8 mouse cellular contexts compared by ENCODE assay signal in the genomic region with DNA sequence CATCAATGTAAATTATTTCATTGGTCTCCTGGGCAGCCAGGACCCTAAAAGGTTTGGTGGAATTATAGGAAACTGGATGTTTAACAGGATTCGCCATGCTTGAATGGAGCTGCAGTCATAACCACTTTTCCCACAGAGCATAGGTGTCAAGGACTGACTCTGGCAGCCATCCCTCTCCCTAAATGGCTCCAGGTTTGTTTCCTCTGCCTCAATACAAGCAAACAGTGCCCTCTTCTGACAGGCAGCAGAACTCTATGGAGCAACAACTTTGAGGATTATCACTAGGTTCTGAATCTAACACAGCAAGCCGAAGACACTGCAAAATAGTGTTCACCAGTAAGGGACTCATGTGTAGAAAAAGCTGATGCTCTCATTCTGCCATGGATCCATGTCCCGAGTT.
DNase-seq lines count a peak whose midpoint lies in the region; ATAC-seq lines count a peak whose summit lies in the region.

No protein-coding gene starts in this region.

- no peaks in the 10 kb centered on the region for H3K27me3 ChIP-seq in heart, embryonic 12.5 days (replicated peaks)
- H3K27me3 ChIP-seq in hindbrain, embryonic 10.5 days (ENCODE audit: insufficient read depth, poor library complexity, severe bottlenecking) = no peaks in the 10 kb centered on the region
- H3K27me3 ChIP-seq in midbrain, embryonic 12.5 days = no peaks in the 10 kb centered on the region

- H3K9ac ChIP-seq in heart, embryonic 12.5 days = no peak overlapping the region
- no peak overlapping the region for H3K9ac ChIP-seq in midbrain, embryonic 12.5 days (replicated peaks)

- H3K4me3 ChIP-seq in heart, embryonic 12.5 days = no peak overlapping the region
- H3K4me3 ChIP-seq in hindbrain, embryonic 10.5 days = no peak overlapping the region
- H3K4me3 ChIP-seq in midbrain, embryonic 12.5 days = no peak overlapping the region

- no peaks in the 10 kb centered on the region for H3K36me3 ChIP-seq in heart, embryonic 12.5 days
- H3K36me3 ChIP-seq in hindbrain, embryonic 10.5 days = no peaks in the 10 kb centered on the region
- no peaks in the 10 kb centered on the region for H3K36me3 ChIP-seq in midbrain, embryonic 12.5 days

- no peak overlapping the region for H3K27ac ChIP-seq in heart, embryonic 12.5 days (ENCODE audit: poor library complexity, severe bottlenecking)
- H3K27ac ChIP-seq in hindbrain, embryonic 10.5 days = no peak overlapping the region
- H3K27ac ChIP-seq in midbrain, embryonic 12.5 days (replicated peaks) = no peak overlapping the region

- peak; percentile 89 for DNase-seq in heart, adult 11 months
- DNase-seq in ZHBTc4 (ENCODE audit: low read depth, low spot score) = peak; percentile 27
- peak; percentile 61 for DNase-seq in embryo, embryonic 10.5 days (ENCODE audit: low spot score)
- DNase-seq in hindbrain, embryonic 10.5 days (ENCODE audit: low spot score) = peak; percentile 22
- peak; percentile 28 to 39 for DNase-seq in layer of hippocampus, postnatal 10 days (ENCODE audit: low spot score in 2 of 2)
- DNase-seq in T-cell, adult 2 months (ENCODE audit: low spot score) = no peak

- no peak for ATAC-seq in heart, embryonic 12.5 days (ENCODE audit: insufficient number of reproducible peaks, low FRiP score)
- peak; percentile 56; the same call in 1 of the 2 replicates for ATAC-seq in midbrain, embryonic 12.5 days (ENCODE audit: low FRiP score, low read depth)

- H3K9me3 ChIP-seq in heart, embryonic 12.5 days (replicated peaks) = no peaks in the 10 kb centered on the region
- H3K9me3 ChIP-seq in hindbrain, embryonic 10.5 days = no peaks in the 10 kb centered on the region
- H3K9me3 ChIP-seq in midbrain, embryonic 12.5 days = no peaks in the 10 kb centered on the region

- 45% methylated on average over 3 of the region's 3 CpGs for WGBS in heart, embryonic 12.5 days
- WGBS in hindbrain, embryonic 10.5 days = 67% methylated on average over 3 of the region's 3 CpGs
- WGBS in midbrain, embryonic 12.5 days = 63% methylated on average over 3 of the region's 3 CpGs

- no peak overlapping the region for H3K4me2 ChIP-seq in heart, embryonic 12.5 days
- H3K4me2 ChIP-seq in midbrain, embryonic 12.5 days (replicated peaks) = no peak overlapping the region

- no peaks in the 10 kb centered on the region for H3K4me1 ChIP-seq in heart, embryonic 12.5 days (replicated peaks)
- no peaks in the 10 kb centered on the region for H3K4me1 ChIP-seq in hindbrain, embryonic 10.5 days (replicated peaks)
- no peaks in the 10 kb centered on the region for H3K4me1 ChIP-seq in midbrain, embryonic 12.5 days
